Mouse (Mus musculus) kidney, embryonic 14.5 days (tissue): ENCODE data around the gene Olfr1043. TPM values are rescaled to one million over a fixed set of nuclear protein-coding genes. Genes with fewer than 3 reads are reported as not detected.

ENCODE experiments used
- ATAC-seq: fragments of 200-750 bp; cut with Nextera tagmentation; 2 replicates; pipeline ENCODE4 v1.8.0; 2017; ENCODE audit warnings: moderate number of reproducible peaks, mild to moderate bottlenecking, moderate TSS enrichment, moderate library complexity; ENCODE audit not compliant: low FRiP score, low TSS enrichment
- H3K27ac ChIP-seq: fragments of 300-500 bp; sonication (generic); 2 replicates; pipeline ENCODE4 v1.5.1; 2014; ENCODE audit warnings: low read depth, mild to moderate bottlenecking, low read length, moderate library complexity, mixed read lengths
- H3K27me3 ChIP-seq: fragments of 300-500 bp; sonication (generic); 2 replicates; pipeline ENCODE4 v1.6.1; 2014; ENCODE audit warnings: mild to moderate bottlenecking, low read length; ENCODE audit not compliant: control insufficient read depth, insufficient read depth
- H3K36me3 ChIP-seq: fragments of 300-500 bp; sonication (generic); 2 replicates; pipeline ENCODE4 v1.6.1; 2014; ENCODE audit warnings: low read length, mixed read lengths; ENCODE audit not compliant: control insufficient read depth, insufficient read depth
- H3K4me1 ChIP-seq: fragments of 300-500 bp; sonication (generic); 2 replicates; pipeline ENCODE4 v1.6.1; 2014; ENCODE audit warnings: low read length, mixed read lengths; ENCODE audit not compliant: control insufficient read depth, insufficient read depth
- H3K4me2 ChIP-seq: fragments of 300-500 bp; sonication (generic); replicated peaks from 2 replicates; pipeline ENCODE4 v1.6.1; 2014; ENCODE audit warnings: low read depth, mild to moderate bottlenecking, low read length
- H3K4me3 ChIP-seq: fragments of 300-500 bp; sonication (generic); 2 replicates; pipeline ENCODE4 v1.5.1; 2014; ENCODE audit warnings: mild to moderate bottlenecking, low read length
- H3K9ac ChIP-seq: fragments of 300-500 bp; sonication (generic); 2 replicates; pipeline ENCODE4 v1.6.1; 2014; ENCODE audit warnings: low read depth, mild to moderate bottlenecking, low read length, moderate library complexity
- H3K9me3 ChIP-seq: fragments of 300-500 bp; sonication (generic); 2 replicates; pipeline ENCODE4 v1.6.1; 2016; ENCODE audit warnings: low read length; ENCODE audit not compliant: control insufficient read depth
- WGBS: fragments of 180-500 bp; shearing (Covaris S2); extraction: QIAGEN DNeasy Blood & Tissue Kit; methylation state at CpG from one replicate; pipeline ENCODE4 v1.1.7; 2014; 5-methylcytosine and 5-hydroxymethylcytosine counted together
- polyA plus RNA-seq: library from polyadenylated mRNA; unstranded; fragments of >200 nt; fragmentation: Nextera tagmentation; extraction: Ambion mirVana; gene quantifications from 2 replicates; pipeline ENCODE4 v1.2.1, GENCODE M21; 2014

The Olfr1043 gene
- polyA plus RNA-seq, 1 experiment from 2014 or later = not detected

DNA sequence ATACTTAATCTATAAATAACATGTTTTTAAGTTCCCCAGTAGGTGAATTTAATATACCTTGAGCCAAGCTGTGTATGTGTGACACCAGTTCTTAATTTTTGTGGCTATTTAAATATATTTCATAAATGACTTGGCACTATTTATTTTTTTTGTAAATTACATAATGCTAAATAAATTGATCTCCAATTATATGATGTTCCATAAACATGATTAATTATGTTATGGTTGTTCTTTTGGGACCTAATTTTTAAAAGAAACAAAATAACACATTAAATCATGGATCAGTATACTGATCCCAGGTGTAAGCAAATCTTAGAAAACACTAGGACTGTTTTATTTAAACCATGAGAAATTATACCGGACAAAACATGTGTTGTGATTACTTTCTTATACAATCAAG, 31.5 kb downstream of the Olfr1043 start, which contains the start of gene Olfr1039:
Gene Olfr1039 (minus strand): TSS at position 101 of the 400 bp plus-strand sequence.
- H3K9ac ChIP-seq = no peak within 1 kb of the TSS
- no peak within 1 kb of the TSS for H3K27ac ChIP-seq
- H3K9me3 ChIP-seq = no peaks in the 10 kb centered on the region
- H3K4me1 ChIP-seq = no peaks in the 10 kb centered on the region
- no peak within 1 kb of the TSS for H3K4me3 ChIP-seq
- H3K36me3 ChIP-seq = no peaks in the 10 kb centered on the region
- ATAC-seq = no peak
- no peaks in the 10 kb centered on the region for H3K27me3 ChIP-seq
- WGBS = 88% methylated on average over 1 of the region's 1 CpGs
- no peak within 1 kb of the TSS for H3K4me2 ChIP-seq

Other genes starting within 250 kb of the Olfr1043 start
- not detected in 2 replicates for gene Olfr1026, start 246.0 kb downstream of the Olfr1043 start, polyA plus RNA-seq
- not detected in 2 replicates for gene Olfr1028, start 217.1 kb downstream of the Olfr1043 start, polyA plus RNA-seq
- not detected in 2 replicates for gene Olfr1029, start 193.6 kb downstream of the Olfr1043 start, polyA plus RNA-seq
- not detected in 2 replicates for gene Olfr1030, start 188.2 kb downstream of the Olfr1043 start, polyA plus RNA-seq
- not detected in 2 replicates for gene Olfr1031, start 177.2 kb downstream of the Olfr1043 start, polyA plus RNA-seq
- gene Olfr1032, start 162.0 kb downstream of the Olfr1043 start, polyA plus RNA-seq = not detected in 2 replicates
- 1.3 and 3.2 TPM in 2 replicates for gene Olfr1033, start 146.9 kb downstream of the Olfr1043 start, polyA plus RNA-seq
- 0.17 TPM in 1 of 2 replicates, not detected in the other for gene Olfr1034, start 121.7 kb downstream of the Olfr1043 start, polyA plus RNA-seq
- gene Olfr1036, start 93.5 kb downstream of the Olfr1043 start, polyA plus RNA-seq = not detected in 2 replicates
- gene Olfr1037, start 80.1 kb downstream of the Olfr1043 start, polyA plus RNA-seq = not detected in 2 replicates
- gene Olfr1039, start 31.6 kb downstream of the Olfr1043 start, polyA plus RNA-seq = not detected in 2 replicates
- not detected in 2 replicates for gene Olfr1040, start 20.8 kb downstream of the Olfr1043 start, polyA plus RNA-seq
- not detected in 2 replicates for gene Olfr1042, start 5.7 kb downstream of the Olfr1043 start, polyA plus RNA-seq
- not detected in 2 replicates for gene Olfr1044, start 10.3 kb upstream of the Olfr1043 start, polyA plus RNA-seq
- gene Olfr52, start 18.2 kb upstream of the Olfr1043 start, polyA plus RNA-seq = not detected in 2 replicates
- not detected in 2 replicates for gene Olfr1045, start 35.5 kb upstream of the Olfr1043 start, polyA plus RNA-seq
- not detected in 2 replicates for gene Olfr1046, start 51.8 kb upstream of the Olfr1043 start, polyA plus RNA-seq
- not detected in 2 replicates for gene Olfr1047, start 63.9 kb upstream of the Olfr1043 start, polyA plus RNA-seq
- gene Olfr1048, start 72.8 kb upstream of the Olfr1043 start, polyA plus RNA-seq = not detected in 2 replicates
- gene Olfr1049, start 90.8 kb upstream of the Olfr1043 start, polyA plus RNA-seq = not detected in 2 replicates
- gene Olfr1051, start 111.6 kb upstream of the Olfr1043 start, polyA plus RNA-seq = not detected in 2 replicates
- not detected in 2 replicates for gene Olfr1052, start 124.9 kb upstream of the Olfr1043 start, polyA plus RNA-seq
- not detected in 2 replicates for gene Olfr1053, start 147.8 kb upstream of the Olfr1043 start, polyA plus RNA-seq
- not detected in 2 replicates for gene Olfr1054, start 167.9 kb upstream of the Olfr1043 start, polyA plus RNA-seq
- gene Olfr1055, start 182.8 kb upstream of the Olfr1043 start, polyA plus RNA-seq = not detected in 2 replicates
- gene Olfr1056, start 194.9 kb upstream of the Olfr1043 start, polyA plus RNA-seq = not detected in 2 replicates
- not detected in 2 replicates for gene Olfr1057, start 210.9 kb upstream of the Olfr1043 start, polyA plus RNA-seq
- gene Olfr1058, start 221.0 kb upstream of the Olfr1043 start, polyA plus RNA-seq = not detected in 2 replicates
- gene Olfr1061, start 246.5 kb upstream of the Olfr1043 start, polyA plus RNA-seq = not detected in 2 replicates